Mouse (Mus musculus) lung, adult 2 months (tissue): ENCODE measurements around the gene Sox13. TPM values are rescaled to one million over a fixed set of nuclear protein-coding genes. Genes with fewer than 3 reads are reported as not detected.
A peak's percentile ranks its signal among the peaks of the same experiment; 100 is the strongest.

Source experiments
- DNase-seq: peaks from one replicate; pipeline ENCODE4 v3.0.0; 2022
- H3K4me1 ChIP-seq: fragments of 200-500 bp; 2 replicates; pipeline ENCODE4 v1.6.1; 2011; ENCODE audit warnings: low read length; ENCODE audit not compliant: control insufficient read depth, insufficient read depth
- H3K4me3 ChIP-seq: fragments of 200-500 bp; replicated peaks from 2 replicates; pipeline ENCODE3; 2011; ENCODE audit warnings: low read depth, mild to moderate bottlenecking, control low read depth, low read length; ENCODE audit errors: extremely low read depth
- CTCF ChIP-seq: fragments of 200-500 bp; IDR thresholded peaks from 2 replicates; pipeline ENCODE4 v1.5.1; 2011; ENCODE audit warnings: mild to moderate bottlenecking, low read length, control low read depth; ENCODE audit not compliant: insufficient read depth
- POLR2A ChIP-seq: fragments of 200-500 bp; IDR thresholded peaks from 2 replicates; pipeline ENCODE4 v1.6.1; 2011; ENCODE audit warnings: low read depth, mild to moderate bottlenecking, control low read depth, low read length, borderline replicate concordance; ENCODE audit errors: extremely low read depth
- WGBS: fragments of 180-500 bp; shearing (Covaris S2); methylation state at CpG from one replicate; pipeline ENCODE4 v1.1.7; 2018; 5-methylcytosine and 5-hydroxymethylcytosine counted together
- polyA plus RNA-seq: library from polyadenylated mRNA; depleted of rRNA; stranded (reverse); fragments of >200 nt; gene quantifications from 2 replicates; pipeline ENCODE4 v1.2.3, GENCODE M21; 2012

Sox13 gene
- polyA plus RNA-seq, 1 experiment: 134 TPM

DNA sequence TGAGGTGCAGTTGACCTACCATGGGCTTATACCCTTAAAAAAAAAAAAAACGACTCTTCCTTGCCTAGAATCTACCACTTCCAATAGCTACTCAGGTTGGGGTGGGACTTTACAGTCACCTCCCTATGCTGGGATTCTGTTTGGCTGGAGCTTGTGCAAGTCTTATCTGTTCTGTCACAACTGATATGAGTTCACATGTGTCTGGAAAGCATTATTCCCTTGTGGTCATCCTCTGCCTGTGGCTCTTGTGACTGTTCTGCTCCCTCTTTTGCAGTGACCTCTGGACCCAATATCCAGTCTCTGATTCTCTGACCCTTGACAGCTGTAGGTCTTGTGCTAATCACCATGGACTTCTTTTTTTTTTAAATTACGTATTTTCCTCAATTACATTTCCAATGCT lies 31.9 kb upstream of the Sox13 start:
- TF ChIP-seq CTCF (no peak), POLR2A (no peak)
- no peak for DNase-seq
- WGBS: 61% methylated on average over 2 of the region's 2 CpGs
- no peaks in the 10 kb centered on the region for H3K4me1 ChIP-seq
- no peak overlapping the region for H3K4me3 ChIP-seq

DNA sequence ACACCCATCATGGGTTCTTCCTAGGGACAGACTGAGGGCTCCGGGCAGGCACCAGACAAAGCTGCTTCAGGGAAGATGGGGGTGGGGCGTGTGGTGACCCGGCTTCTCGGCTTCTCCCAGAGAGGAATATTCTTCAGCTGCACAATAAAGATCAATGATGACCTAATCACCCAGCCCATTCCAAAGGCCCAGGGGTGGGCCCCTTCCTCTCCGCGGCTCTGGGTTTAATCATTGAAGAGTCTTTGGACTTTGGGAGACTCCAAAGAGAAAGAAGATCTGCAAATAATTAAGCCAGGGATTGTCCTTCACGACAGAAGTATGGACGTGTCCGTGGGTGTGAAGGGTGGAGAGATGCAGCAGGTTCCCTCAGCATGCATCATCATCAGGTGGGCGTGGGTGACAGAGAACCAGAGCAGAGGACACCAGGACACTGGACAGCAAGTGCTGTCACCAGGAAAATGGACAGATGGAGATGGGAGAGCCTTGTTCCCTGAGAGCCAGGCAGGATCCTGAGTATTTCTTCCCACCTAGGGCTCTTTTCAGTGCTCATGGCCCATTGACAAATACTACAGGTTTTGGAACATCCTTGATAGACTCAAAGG lies 28.5 kb upstream of the Sox13 start:
- Histone ChIP-seq H3K4me3 (no peak overlapping the region), H3K4me1 (no peaks in the 10 kb centered on the region; the same call in 1 of the 2 replicates)
- TF ChIP-seq POLR2A (no peak), CTCF (no peak)
- DNase-seq: no peak
- 52% methylated on average over 10 of the region's 10 CpGs for WGBS

DNA sequence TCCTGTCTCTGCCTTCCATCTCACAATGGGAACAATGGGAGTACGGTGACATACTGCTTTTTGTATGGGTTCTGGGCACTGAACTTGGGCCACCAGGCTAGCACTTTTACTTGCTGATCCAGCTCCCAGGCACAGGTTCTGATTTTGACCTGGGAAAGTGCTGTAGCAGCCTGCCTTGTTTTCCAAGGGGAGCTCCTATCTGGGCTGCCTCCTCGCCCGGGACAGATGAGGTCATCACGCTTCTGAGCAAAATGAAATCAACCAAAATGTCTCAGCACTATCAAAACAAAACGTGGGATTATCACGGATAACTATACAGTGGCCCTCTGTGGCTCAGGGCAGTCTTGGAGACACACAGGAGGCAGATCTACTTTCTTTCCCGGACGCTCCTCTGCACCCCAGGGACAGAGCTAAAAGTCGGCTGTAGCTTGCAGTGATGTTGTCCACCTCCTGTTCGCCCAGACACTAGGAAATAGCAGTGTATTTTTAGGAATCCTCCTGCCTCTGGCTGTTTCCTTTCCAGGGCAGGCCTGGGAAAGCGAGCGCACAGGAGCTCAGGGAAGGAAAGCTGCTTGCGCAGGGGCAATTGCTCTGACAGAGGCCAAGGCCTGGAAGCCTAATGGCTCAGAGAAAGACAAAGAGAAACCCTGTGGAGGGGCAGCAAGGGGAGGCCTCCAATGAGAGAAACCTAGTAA lies 27.8 kb upstream of the Sox13 start:
- no peaks in the 10 kb centered on the region; the same call in 1 of the 2 replicates for H3K4me1 ChIP-seq
- no peak for DNase-seq
- TF ChIP-seq CTCF (no peak), POLR2A (no peak)
- H3K4me3 ChIP-seq: no peak overlapping the region
- 43% methylated on average over 13 of the region's 13 CpGs for WGBS

DNA sequence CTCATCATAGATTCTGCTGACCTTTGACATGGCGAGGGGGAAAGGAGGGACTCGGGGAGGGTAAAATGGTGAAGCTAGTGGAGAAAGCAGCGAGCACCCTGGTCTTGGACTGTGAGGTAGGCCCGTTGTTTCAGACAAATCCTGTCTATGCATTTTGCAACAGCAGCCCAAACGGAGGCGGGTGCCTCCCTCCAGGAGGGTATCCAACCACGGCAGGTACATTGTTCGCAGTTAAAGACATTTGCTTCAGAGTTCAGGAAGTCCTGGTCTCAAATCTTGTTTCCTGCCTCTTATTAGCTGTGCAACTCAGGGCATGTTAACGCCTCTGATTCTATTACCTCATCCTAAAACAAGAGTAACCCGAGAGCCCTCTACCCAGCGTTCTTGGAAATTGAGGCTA lies 26.8 kb upstream of the Sox13 start:
- 56% methylated on average over 11 of the region's 11 CpGs for WGBS
- H3K4me1 ChIP-seq: no peaks in the 10 kb centered on the region; the same call in 1 of the 2 replicates
- TF ChIP-seq POLR2A: no peak
- no peak for TF ChIP-seq CTCF
- H3K4me3 ChIP-seq: no peak overlapping the region
- no peak for DNase-seq

DNA sequence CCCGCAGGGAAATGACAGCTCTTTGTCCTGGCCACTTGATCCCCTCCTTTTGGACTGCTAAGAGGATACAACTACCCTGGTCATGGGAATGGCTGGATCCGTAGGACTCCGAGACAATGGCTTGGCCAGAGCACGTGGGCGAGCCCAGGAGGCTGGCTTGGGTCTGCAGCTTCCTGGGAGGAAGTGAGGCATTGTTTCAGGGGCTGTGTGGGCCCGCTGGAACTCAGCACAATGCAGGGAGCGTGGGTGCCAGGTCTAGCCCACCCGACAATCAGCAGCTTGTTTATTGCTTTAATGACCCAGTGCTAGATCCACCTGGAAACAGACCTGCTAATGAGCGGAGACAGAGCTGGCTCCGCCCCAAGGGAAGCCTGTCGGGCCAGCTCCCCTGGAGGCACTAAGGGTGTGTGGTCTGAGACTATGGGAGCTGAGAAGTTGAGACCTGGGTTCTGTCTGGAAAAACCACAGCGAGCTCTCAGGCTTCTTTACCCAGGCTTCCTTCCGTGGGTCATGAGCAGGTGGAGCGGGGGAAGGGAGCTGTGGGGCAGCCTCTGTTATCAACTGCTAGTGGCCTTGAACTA lies 24.3 kb upstream of the Sox13 start:
- DNase-seq: peak; percentile 39
- no peak for TF ChIP-seq CTCF
- TF ChIP-seq POLR2A: peak; percentile 31; the same call in 1 of the 2 replicates
- WGBS: 18% methylated on average over 14 of the region's 14 CpGs
- Histone ChIP-seq H3K4me1 (no peaks in the 10 kb centered on the region; the same call in 1 of the 2 replicates), H3K4me3 (no peak overlapping the region)

DNA sequence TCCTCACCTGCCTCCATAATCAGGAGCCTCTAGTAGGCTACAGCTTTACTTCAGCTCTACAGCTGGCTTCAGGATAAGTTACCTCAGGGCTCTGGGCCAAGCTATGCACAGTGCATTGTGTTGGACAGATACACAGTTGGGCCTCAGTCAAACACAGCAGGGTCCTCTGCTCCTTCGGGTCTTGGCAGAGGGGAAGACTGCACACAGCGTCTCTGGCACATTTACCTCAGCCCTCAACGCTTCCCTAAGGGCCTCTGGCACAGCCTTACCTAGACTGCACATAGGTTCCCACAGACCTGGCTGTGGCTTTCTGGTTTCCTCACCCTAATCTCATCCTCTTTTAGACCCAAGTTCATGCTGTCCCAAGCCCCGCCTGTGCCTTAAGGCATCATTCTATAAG lies 22.1 kb upstream of the Sox13 start:
- no peaks in the 10 kb centered on the region; the same call in 1 of the 2 replicates for H3K4me1 ChIP-seq
- TF ChIP-seq POLR2A (no peak), CTCF (no peak)
- H3K4me3 ChIP-seq: no peak overlapping the region
- DNase-seq: no peak
- 70% methylated on average over 4 of the region's 4 CpGs for WGBS

DNA sequence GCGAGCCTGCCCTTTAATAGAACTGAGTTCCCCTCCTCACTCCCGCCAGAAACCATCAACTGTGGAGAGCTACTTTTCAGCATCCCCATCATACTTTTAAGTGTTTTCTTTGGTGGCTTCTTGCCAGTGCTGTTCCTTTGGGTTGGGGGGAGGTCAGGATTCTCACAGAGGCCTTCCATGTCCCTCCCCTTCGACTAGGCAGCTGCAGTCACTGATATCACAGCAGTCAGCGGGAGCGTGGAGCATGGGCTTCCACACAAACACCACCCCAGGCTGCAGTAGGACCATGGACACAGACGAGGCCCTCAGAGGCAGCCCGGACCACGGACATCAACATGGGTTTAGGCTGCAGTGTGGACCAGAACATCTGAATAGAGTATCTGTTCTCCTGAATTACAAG lies 20.1 kb upstream of the Sox13 start:
- Histone ChIP-seq H3K4me3 (no peak overlapping the region), H3K4me1 (no peaks in the 10 kb centered on the region; the same call in 1 of the 2 replicates)
- TF ChIP-seq CTCF: no peak
- no peak for TF ChIP-seq POLR2A
- 72% methylated on average over 8 of the region's 8 CpGs for WGBS
- no peak for DNase-seq

DNA sequence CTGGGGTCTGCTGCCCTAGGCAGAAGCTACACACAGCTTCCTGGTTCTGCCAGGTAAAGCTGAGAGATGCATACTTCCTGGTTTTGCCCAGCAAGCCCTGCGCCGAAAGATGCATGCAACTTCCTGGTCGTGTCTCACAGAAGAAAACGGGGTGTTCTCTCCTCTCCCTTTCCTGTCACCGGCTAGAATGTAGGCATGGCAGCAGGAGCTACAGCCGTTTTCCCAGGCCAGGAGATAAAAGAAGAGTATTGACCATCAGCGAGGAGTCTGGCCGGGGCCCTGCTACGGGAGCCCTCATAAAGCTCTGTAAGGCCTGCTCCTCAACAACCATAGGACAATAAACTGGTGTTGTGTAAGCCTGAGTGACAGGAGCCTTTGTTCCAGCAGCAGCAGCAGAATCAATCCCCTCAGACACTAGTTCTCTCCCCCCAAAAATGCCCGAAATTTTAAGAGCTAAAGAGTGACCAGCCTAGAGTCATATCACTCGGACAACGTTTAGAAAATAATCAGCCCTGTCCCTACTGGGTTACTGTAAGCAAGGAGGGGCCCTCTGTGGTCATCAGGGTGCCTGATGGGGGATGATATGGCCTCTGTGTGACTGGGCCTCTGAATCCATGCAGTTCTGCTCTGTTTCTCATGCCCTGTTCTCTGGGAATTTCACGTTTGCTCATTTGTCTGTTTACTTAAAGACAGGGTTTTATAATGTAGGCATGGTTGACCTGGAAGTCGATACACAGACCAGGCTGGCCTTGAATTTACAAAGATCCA lies 13.9 kb upstream of the Sox13 start:
- WGBS: 63% methylated on average over 14 of the region's 14 CpGs
- TF ChIP-seq CTCF: no peak
- no peak for TF ChIP-seq POLR2A
- Histone ChIP-seq H3K4me3 (no peak overlapping the region), H3K4me1 (no peaks in the 10 kb centered on the region)
- no peak for DNase-seq

DNA sequence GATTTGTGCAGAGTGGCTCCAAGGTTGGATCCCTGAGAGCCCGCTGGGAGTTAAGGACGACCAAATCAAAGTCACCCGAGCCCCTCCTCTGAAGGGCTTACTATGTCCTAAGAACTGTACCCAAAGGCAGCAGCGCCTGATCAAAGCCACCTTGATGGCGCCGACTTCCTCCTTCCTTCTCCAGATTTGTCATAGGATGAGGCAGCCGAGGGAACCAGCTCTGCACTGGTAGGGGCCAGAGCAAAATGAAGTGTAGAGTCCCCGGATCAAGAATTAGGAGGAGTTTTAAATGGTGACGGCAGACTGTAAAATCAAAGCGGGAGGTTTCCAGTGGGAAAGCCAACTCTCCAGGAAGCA lies 10.6 kb upstream of the Sox13 start:
- TF ChIP-seq CTCF (no peak), POLR2A (no peak)
- WGBS: 29% methylated on average over 10 of the region's 10 CpGs
- no peak for DNase-seq
- Histone ChIP-seq H3K4me1 (no peaks in the 10 kb centered on the region), H3K4me3 (peak overlapping the region; percentile 48)
